Mouse (Mus musculus) stomach, embryonic 16.5 days (tissue): ENCODE data around the gene Olfr671. TPM values are rescaled to one million over a fixed set of nuclear protein-coding genes. Genes with fewer than 3 reads are reported as not detected.

Experiments used
- polyA plus RNA-seq: library from polyadenylated mRNA; unstranded; fragments of >200 nt; fragmentation: Nextera tagmentation; extraction: Ambion mirVana; gene quantifications from 2 replicates; pipeline ENCODE4 v1.2.1, GENCODE M21; 2015

Olfr671 gene
- polyA plus RNA-seq, 1 experiment from 2014 or later, result not detected

Other genes with a start within 250 kb of the Olfr671 start
- gene Usp17le, start 201.7 kb downstream of the Olfr671 start, polyA plus RNA-seq, result not detected in 2 replicates
- not detected in 2 replicates for gene Usp17lb, start 136.5 kb downstream of the Olfr671 start, polyA plus RNA-seq
- gene Usp17la, start 122.1 kb downstream of the Olfr671 start, polyA plus RNA-seq, result not detected in 2 replicates
- not detected in 2 replicates for gene Olfr665, start 101.1 kb downstream of the Olfr671 start, polyA plus RNA-seq
- not detected in 2 replicates for gene Olfr666, start 83.2 kb downstream of the Olfr671 start, polyA plus RNA-seq
- not detected in 2 replicates for gene Olfr667, start 57.6 kb downstream of the Olfr671 start, polyA plus RNA-seq
- not detected in 2 replicates for gene Olfr668, start 51.1 kb downstream of the Olfr671 start, polyA plus RNA-seq
- gene Olfr669, start 44.9 kb downstream of the Olfr671 start, polyA plus RNA-seq, result not detected in 2 replicates
- not detected in 2 replicates for gene Olfr670, start 16.5 kb downstream of the Olfr671 start, polyA plus RNA-seq
- gene Olfr672, start 22.9 kb upstream of the Olfr671 start, polyA plus RNA-seq, result not detected in 2 replicates
- gene Olfr675, start 49.3 kb upstream of the Olfr671 start, polyA plus RNA-seq, result not detected in 2 replicates
- gene Olfr676, start 53.6 kb upstream of the Olfr671 start, polyA plus RNA-seq, result not detected in 2 replicates
- gene Olfr677, start 72.2 kb upstream of the Olfr671 start, polyA plus RNA-seq, result not detected in 2 replicates
- gene Olfr678, start 85.3 kb upstream of the Olfr671 start, polyA plus RNA-seq, result not detected in 2 replicates
- not detected in 2 replicates for gene Olfr679, start 102.1 kb upstream of the Olfr671 start, polyA plus RNA-seq
- not detected in 2 replicates for gene Olfr680-ps1, start 113.7 kb upstream of the Olfr671 start, polyA plus RNA-seq
- not detected in 2 replicates for gene Olfr681, start 137.7 kb upstream of the Olfr671 start, polyA plus RNA-seq
- not detected in 2 replicates for gene Olfr683, start 167.9 kb upstream of the Olfr671 start, polyA plus RNA-seq
- not detected in 2 replicates for gene Olfr684, start 184.5 kb upstream of the Olfr671 start, polyA plus RNA-seq
- gene Olfr685, start 206.9 kb upstream of the Olfr671 start, polyA plus RNA-seq, result not detected in 2 replicates
- gene Olfr686, start 228.4 kb upstream of the Olfr671 start, polyA plus RNA-seq, result not detected in 2 replicates